Mouse (Mus musculus): ENCODE measurements around the gene Mdh1b.
A peak's percentile ranks its signal among the peaks of the same experiment; 100 is the strongest.

Mdh1b gene

DNA sequence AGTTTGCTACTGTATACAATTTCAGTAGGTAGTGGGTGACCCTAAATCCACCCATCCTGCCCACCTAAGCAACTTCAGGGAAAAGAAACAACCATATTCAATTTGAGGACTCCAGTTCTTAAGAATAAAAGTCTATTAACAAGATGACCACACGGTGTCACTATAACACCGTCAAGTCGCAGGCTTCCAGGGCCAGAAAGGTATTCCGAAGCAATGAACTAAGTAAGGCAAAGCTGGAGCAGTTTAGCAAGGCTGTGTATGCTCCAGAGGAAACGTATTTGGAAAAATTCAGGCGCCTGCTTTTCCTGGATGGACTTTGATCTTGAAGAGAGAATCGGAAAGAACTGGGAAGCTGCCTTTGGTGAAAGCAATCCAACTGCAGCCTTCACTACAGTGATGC, 70.5 kb downstream of the Mdh1b start:
- peak; percentile 88 for DNase-seq (ENCODE audit: low read depth, low spot score)

DNA sequence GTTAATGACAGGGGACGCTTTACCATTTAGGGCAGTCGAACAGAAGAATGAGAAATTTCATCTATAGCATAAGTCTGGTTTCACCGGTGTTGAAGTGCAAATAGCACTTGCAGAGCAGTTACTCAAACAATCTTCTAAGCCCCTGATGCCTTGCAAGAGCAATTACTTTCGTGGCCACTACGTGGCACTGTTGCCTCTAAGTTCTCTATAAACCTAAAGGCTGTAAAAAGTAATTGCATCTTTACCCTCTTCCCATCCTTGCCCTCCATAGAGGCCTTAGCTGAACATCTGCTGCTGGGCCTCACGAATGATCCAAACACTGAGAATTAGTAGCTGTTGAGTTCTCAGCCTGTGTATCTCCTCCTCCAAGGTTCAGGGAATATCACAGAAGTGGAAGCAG, 72.1 kb downstream of the Mdh1b start:
- peak; percentile 77 for DNase-seq (ENCODE audit: low read depth, low spot score)
